Mouse (Mus musculus) myocyte (in vitro differentiated cells): ENCODE data around the gene Card6. TPM values are rescaled to one million over a fixed set of nuclear protein-coding genes. Genes with fewer than 3 reads are reported as not detected.
"Not testable (repeated sequence)": the region's sequence is repeated elsewhere in the genome, so short reads cannot be mapped to it uniquely, and the experiment has no call there.

Experiments
- H3K27me3 ChIP-seq: one replicate; pipeline ENCODE4 v1.6.1; 2011; ENCODE audit not compliant: control insufficient read depth, insufficient read depth, insufficient read length
- H3K36me3 ChIP-seq: one replicate; pipeline ENCODE4 v1.6.1; 2011; ENCODE audit not compliant: control insufficient read depth, insufficient read depth
- H3K4me2 ChIP-seq: one replicate; pipeline ENCODE4 v1.6.1; 2011; ENCODE audit warnings: low read depth, control low read depth
- H3K4me3 ChIP-seq: one replicate; pipeline ENCODE4 v1.5.1; 2011; ENCODE audit warnings: mild to moderate bottlenecking, control low read depth, moderate library complexity
- H3K79me2 ChIP-seq: one replicate; pipeline ENCODE4 v1.6.1; 2011; ENCODE audit not compliant: control insufficient read depth, insufficient read depth
- H3ac ChIP-seq: one replicate; pipeline ENCODE4 v1.6.1; 2011; ENCODE audit not compliant: control insufficient read depth, insufficient read length
- CEBPB ChIP-seq: IDR thresholded peaks from 2 replicates; pipeline ENCODE4 v1.6.1; 2011; ENCODE audit warnings: mild to moderate bottlenecking, moderate library complexity; ENCODE audit not compliant: poor library complexity, insufficient read depth, severe bottlenecking
- E2F4 ChIP-seq: IDR thresholded peaks from one replicate; pipeline ENCODE4 v1.6.1; 2011; ENCODE audit warnings: mild to moderate bottlenecking, control low read depth, moderate library complexity; ENCODE audit not compliant: insufficient read depth
- MAX ChIP-seq: IDR thresholded peaks from one replicate; pipeline ENCODE4 v1.6.1; 2011; ENCODE audit warnings: low read depth, mild to moderate bottlenecking, control low read depth
- MYOD1 ChIP-seq, 3 experiments: IDR thresholded peaks; one replicate each; pipeline ENCODE4 v1.6.1; 2011; ENCODE audit warnings: control low read depth in 2 of 3, low read depth in 2 of 3, mild to moderate bottlenecking in 2 of 3, moderate library complexity in 1 of 3; ENCODE audit not compliant: insufficient read length in 2 of 3, control insufficient read depth in 1 of 3
- MYOG ChIP-seq, 3 experiments: IDR thresholded peaks; one replicate each; pipeline ENCODE4 v1.6.1; 2011; ENCODE audit warnings: control low read depth in 2 of 3, low read depth in 2 of 3, mild to moderate bottlenecking in 2 of 3; ENCODE audit not compliant: insufficient read length in 2 of 3, control insufficient read depth in 1 of 3, insufficient read depth in 1 of 3
- POLR2A ChIP-seq: IDR thresholded peaks from one replicate; pipeline ENCODE4 v1.6.1; 2011; ENCODE audit warnings: low read depth, mild to moderate bottlenecking, control low read depth, moderate library complexity; ENCODE audit not compliant: insufficient read length
- POLR2AphosphoS2 ChIP-seq: IDR thresholded peaks from one replicate; pipeline ENCODE4 v1.6.1; 2011; ENCODE audit warnings: low read depth, control low read depth; ENCODE audit not compliant: insufficient read length
- REST ChIP-seq: IDR thresholded peaks from one replicate; pipeline ENCODE4 v1.6.1; 2011; ENCODE audit warnings: mild to moderate bottlenecking, control low read depth, moderate library complexity; ENCODE audit not compliant: insufficient read depth, insufficient read length
- SRF ChIP-seq: IDR thresholded peaks from one replicate; pipeline ENCODE4 v1.6.1; 2011; ENCODE audit warnings: low read depth; ENCODE audit not compliant: control insufficient read depth, insufficient read length
- TCF12 ChIP-seq: IDR thresholded peaks from one replicate; pipeline ENCODE4 v1.6.1; 2011; ENCODE audit warnings: mild to moderate bottlenecking, control low read depth; ENCODE audit not compliant: poor library complexity, insufficient read depth, severe bottlenecking
- TCF3 ChIP-seq: IDR thresholded peaks from one replicate; pipeline ENCODE4 v1.6.1; 2011; ENCODE audit warnings: low read depth, control low read depth; ENCODE audit not compliant: insufficient read length
- USF1 ChIP-seq: IDR thresholded peaks from one replicate; pipeline ENCODE4 v1.6.1; 2011; ENCODE audit warnings: low read depth, mild to moderate bottlenecking, control low read depth, moderate library complexity
- polyA plus RNA-seq: library from polyadenylated mRNA; unstranded; fragments of >200 nt; fragmentation: generic; extraction: Trizol; gene quantifications from one replicate; pipeline ENCODE4 v1.2.1, GENCODE M21; 2012; ENCODE audit warnings: missing spikeins

Card6 gene
- polyA plus RNA-seq, 1 experiment, result 4.2 TPM

DNA sequence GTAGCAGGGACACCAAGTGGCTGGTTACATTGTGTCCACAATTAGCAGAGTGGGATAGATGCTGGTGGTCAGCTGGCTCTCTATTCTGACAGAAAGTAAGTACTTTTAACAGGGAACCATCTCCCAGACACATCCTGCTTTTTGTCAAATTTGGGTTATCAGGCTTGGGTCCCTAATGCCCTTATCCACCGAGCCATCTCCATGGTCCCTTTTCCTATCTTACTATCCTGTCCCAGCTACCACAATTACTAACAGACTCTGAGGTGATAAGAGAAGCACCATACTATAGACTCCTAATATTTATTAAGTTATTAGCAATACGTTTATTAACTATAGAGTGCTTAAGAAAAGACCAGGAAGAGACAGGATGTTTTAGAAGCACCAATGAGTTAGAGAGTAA, 31.0 kb upstream of the Card6 start:
- H3K4me2 ChIP-seq, result no peak overlapping the region
- no peaks in the 10 kb centered on the region for H3K27me3 ChIP-seq
- H3K36me3 ChIP-seq, result no peaks in the 10 kb centered on the region
- no peak for TF ChIP-seq CEBPB
- TF ChIP-seq MYOG (IDR thresholded peaks at IDR 0.05; ENCODE audit: control insufficient read depth in 1 of 3, insufficient read depth in 1 of 3, insufficient read length in 2 of 3, low read depth in 2 of 3), result no peak
- no peak for TF ChIP-seq TCF3
- TF ChIP-seq TCF12, result no peak
- TF ChIP-seq USF1, result no peak
- no peak for TF ChIP-seq E2F4
- H3K79me2 ChIP-seq, result peaks cover 3% of the 10 kb centered on the region
- no peak overlapping the region for H3ac ChIP-seq
- H3K4me3 ChIP-seq, result no peak overlapping the region

DNA sequence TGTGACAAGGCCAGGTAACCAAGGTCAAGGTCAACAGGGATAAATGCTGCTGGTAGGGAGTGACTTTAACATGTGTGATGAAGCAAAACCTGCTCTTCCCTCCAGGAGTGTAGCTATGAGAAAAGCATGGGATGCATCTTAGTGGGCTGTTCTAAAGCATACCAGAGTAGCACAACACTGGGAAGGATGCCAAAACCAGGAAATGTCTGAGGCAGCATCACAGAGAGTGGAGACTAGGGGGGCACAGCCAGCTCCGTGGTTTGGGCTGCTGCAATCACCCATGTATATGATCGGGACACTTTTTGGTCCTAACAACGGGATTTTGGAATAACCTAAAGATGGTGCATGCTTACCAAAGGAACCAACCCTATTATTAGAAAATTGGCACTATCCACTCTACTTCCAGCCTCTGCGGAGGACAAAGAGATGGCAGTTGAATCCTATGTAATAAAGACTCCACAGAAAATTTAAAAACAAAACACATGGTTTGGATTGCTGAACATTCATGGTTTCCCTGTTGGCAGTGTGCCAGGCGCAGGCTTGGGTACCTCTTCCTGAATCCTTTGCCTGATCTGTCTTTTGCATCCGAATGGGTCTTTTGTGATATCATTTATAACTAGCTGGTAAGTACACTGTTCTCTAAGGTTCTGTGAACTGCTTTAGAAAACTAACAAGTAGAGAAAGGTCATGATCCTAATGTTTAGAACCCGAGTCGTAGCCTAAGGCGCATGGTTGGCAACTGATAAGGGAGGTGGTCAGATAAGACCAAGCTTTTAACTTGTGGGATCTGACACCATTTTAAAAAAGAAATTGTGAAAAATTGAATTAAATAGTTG, 29.9 kb upstream of the Card6 start:
- no peaks in the 10 kb centered on the region for H3K36me3 ChIP-seq
- no peaks in the 10 kb centered on the region for H3K27me3 ChIP-seq
- no peak overlapping the region for H3ac ChIP-seq
- H3K4me3 ChIP-seq, result no peak overlapping the region
- H3K79me2 ChIP-seq, result no peaks in the 10 kb centered on the region
- no peak overlapping the region for H3K4me2 ChIP-seq
- TF ChIP-seq USF1 (no peak), TCF12 (no peak), TCF3 (no peak)

DNA sequence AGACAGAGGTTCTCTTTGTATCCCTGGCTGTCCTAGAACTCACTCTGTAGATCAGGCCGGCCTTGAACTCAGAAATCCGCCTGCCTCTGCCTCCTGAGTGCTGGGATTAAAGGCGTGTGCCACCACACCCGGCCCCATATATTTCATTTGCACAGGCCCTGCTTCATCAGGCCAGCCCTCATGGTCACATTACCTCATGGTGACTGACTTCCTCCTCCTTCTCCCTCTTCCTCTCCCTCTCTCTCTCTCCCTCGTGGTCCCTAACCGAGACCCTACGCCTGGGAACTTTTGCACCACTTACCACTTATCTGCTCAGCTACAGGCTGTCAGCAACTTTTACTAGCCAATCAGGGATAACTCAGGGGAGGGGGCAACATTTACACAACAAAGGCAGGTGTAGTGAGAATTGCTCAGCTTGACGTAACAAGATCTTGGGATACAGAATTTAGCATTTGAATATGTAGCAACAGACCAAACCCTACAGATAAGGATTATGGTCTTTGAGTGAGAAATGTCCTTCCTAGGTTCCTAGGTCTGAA, 26.7 kb upstream of the Card6 start:
- Histone ChIP-seq H3K36me3 (no peaks in the 10 kb centered on the region), H3ac (no peak overlapping the region), H3K4me3 (no peak overlapping the region), H3K27me3 (no peaks in the 10 kb centered on the region), H3K79me2 (no peaks in the 10 kb centered on the region), H3K4me2 (no peak overlapping the region)
- TF ChIP-seq MYOD1 (IDR thresholded peaks at IDR 0.05; ENCODE audit: control insufficient read depth in 1 of 3, insufficient read length in 2 of 3, low read depth in 2 of 3), result no peak
- TF ChIP-seq CEBPB, result no peak
- no peak for TF ChIP-seq TCF12
- no peak for TF ChIP-seq MYOG (IDR thresholded peaks at IDR 0.05; ENCODE audit: control insufficient read depth in 1 of 3, insufficient read depth in 1 of 3, insufficient read length in 2 of 3, low read depth in 2 of 3)
- no peak for TF ChIP-seq USF1
- TF ChIP-seq POLR2A, result no peak
- TF ChIP-seq MAX, result no peak
- TF ChIP-seq POLR2AphosphoS2, result no peak
- TF ChIP-seq REST, result no peak
- TF ChIP-seq SRF, result no peak
- TF ChIP-seq E2F4, result no peak
- no peak for TF ChIP-seq TCF3

DNA sequence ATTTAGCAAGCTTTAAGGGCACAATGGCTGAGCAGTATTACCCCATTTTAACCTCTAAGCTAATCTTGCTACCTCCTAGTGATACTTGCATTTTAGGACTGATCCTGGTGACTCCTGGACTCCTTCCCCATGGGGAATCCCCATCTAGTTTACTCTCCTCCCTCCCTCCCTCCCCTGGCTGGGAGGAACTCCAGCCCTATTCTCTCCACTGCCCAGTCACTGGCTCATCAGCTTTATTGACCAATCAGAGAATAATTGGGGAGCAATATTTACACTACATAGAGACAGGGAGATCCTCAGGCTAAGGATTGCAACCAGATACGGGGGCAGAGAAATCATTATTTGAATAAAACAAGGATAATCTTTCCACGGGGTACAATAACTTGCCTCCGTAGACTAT, 25.8 kb upstream of the Card6 start:
- Histone ChIP-seq H3K36me3 (no peaks in the 10 kb centered on the region), H3K4me3 (no peak overlapping the region), H3K4me2 (no peak overlapping the region), H3ac (no peak overlapping the region), H3K27me3 (no peaks in the 10 kb centered on the region), H3K79me2 (no peaks in the 10 kb centered on the region)
- no peak for TF ChIP-seq E2F4
- no peak for TF ChIP-seq REST
- no peak for TF ChIP-seq SRF
- no peak for TF ChIP-seq MYOD1 (IDR thresholded peaks at IDR 0.05; ENCODE audit: control insufficient read depth in 1 of 3, insufficient read length in 2 of 3, low read depth in 2 of 3)
- TF ChIP-seq CEBPB, result no peak
- TF ChIP-seq MAX, result no peak
- no peak for TF ChIP-seq TCF12
- TF ChIP-seq POLR2A, result no peak
- no peak for TF ChIP-seq MYOG (IDR thresholded peaks at IDR 0.05; ENCODE audit: control insufficient read depth in 1 of 3, insufficient read depth in 1 of 3, insufficient read length in 2 of 3, low read depth in 2 of 3)
- TF ChIP-seq TCF3, result no peak
- TF ChIP-seq USF1, result no peak
- no peak for TF ChIP-seq POLR2AphosphoS2

DNA sequence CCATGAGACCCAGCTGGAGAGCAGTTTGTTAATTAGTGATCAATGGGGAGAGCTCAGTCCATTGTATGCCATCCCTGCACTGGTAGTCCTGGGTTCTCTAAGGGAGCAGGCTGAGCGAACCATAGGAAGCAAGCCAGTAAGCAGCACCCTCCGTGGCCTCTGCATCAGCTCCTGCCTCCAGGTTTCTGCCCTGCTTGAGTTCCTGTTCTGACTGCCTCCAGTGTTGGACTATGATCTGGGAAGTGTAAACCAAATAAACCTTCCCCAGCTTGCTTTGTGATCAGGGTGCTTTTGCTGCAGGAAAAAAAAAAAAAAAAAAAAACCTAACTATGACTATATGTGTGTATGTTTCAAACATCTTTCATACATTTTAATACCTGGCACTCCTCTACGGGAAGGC, 25.0 kb upstream of the Card6 start:
- H3ac ChIP-seq, result no peak overlapping the region
- H3K27me3 ChIP-seq, result no peaks in the 10 kb centered on the region
- H3K4me3 ChIP-seq, result no peak overlapping the region
- no peaks in the 10 kb centered on the region for H3K36me3 ChIP-seq
- TF ChIP-seq POLR2A (no peak), TCF3 (no peak), MAX (no peak), MYOD1 (IDR thresholded peaks at IDR 0.05; ENCODE audit: control insufficient read depth in 1 of 3, insufficient read length in 2 of 3, low read depth in 2 of 3) (no peak), USF1 (no peak), SRF (no peak), CEBPB (no peak), E2F4 (no peak), TCF12 (no peak), POLR2AphosphoS2 (no peak), REST (no peak), MYOG (IDR thresholded peaks at IDR 0.05; ENCODE audit: control insufficient read depth in 1 of 3, insufficient read depth in 1 of 3, insufficient read length in 2 of 3, low read depth in 2 of 3) (no peak)
- no peak overlapping the region for H3K4me2 ChIP-seq
- no peaks in the 10 kb centered on the region for H3K79me2 ChIP-seq

DNA sequence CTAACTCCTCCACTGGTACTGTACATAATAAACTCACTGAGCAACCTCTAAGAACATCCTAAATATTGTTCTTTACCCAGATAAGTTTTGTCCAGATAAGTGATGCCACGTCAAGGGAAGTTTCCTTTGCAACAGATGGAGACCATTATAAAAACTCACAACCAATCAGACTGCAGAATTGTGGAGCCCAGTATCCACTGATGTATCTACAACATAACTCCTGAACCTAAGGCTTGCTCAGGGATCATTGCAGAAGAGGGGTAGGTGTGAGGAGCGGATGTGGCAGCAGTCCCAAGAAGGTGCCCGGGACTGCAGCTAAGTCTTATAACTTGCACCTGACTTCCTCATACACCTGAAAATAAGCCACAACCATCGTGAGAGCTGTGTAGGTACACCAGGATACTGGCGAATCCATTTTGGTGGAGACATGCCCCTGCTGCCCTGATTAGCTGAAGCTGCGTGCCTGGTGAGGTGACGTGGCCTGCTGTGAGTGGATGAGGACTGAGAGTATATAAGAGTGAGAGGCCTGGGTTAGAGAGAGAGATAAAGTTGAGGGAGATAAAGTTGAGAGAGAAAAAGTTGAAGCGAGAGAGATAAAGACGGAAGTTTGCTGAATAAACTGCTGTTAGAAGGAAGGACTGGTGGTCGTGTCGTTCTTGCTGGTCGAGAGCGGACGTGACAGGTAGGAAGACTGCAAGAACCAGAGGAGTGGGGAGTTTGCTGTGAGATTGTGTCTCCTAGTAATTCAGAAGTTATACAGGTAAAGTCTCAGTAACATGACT, 22.7 kb upstream of the Card6 start:
- not testable (repeated sequence) for H3K4me3 ChIP-seq, H3K79me2 ChIP-seq, H3K36me3 ChIP-seq, H3ac ChIP-seq, H3K4me2 ChIP-seq, H3K27me3 ChIP-seq
